Mouse (Mus musculus) neural tube, embryonic 12.5 days (tissue): Measurements from ENCODE around the gene Fbxw2. TPM values are rescaled to one million over a fixed set of nuclear protein-coding genes. Genes with fewer than 3 reads are reported as not detected.
"Not testable (repeated sequence)": the region's sequence is repeated elsewhere in the genome, so short reads cannot be mapped to it uniquely, and the experiment has no call there.

Source experiments
- ATAC-seq: fragments of 200-750 bp; cut with Nextera tagmentation; 2 replicates; pipeline ENCODE4 v1.8.0; 2017; ENCODE audit warnings: low read depth, mild to moderate bottlenecking, moderate TSS enrichment, moderate library complexity; ENCODE audit not compliant: low FRiP score
- H3K27ac ChIP-seq: fragments of 300-500 bp; sonication (generic); 2 replicates; pipeline ENCODE4 v1.5.1; 2016
- H3K27me3 ChIP-seq: fragments of 300-500 bp; sonication (generic); replicated peaks from 2 replicates; pipeline ENCODE4 v1.6.1; 2016; ENCODE audit warnings: mild to moderate bottlenecking
- H3K36me3 ChIP-seq: fragments of 300-500 bp; sonication (generic); 2 replicates; pipeline ENCODE4 v1.6.1; 2016; ENCODE audit warnings: mild to moderate bottlenecking
- H3K4me1 ChIP-seq: fragments of 300-500 bp; sonication (generic); 2 replicates; pipeline ENCODE4 v1.6.1; 2016
- H3K4me2 ChIP-seq: fragments of 300-500 bp; sonication (generic); replicated peaks from 2 replicates; pipeline ENCODE4 v1.6.1; 2016; ENCODE audit warnings: mild to moderate bottlenecking
- H3K4me3 ChIP-seq: fragments of 300-500 bp; sonication (generic); 2 replicates; pipeline ENCODE4 v1.5.1; 2016
- H3K9ac ChIP-seq: fragments of 300-500 bp; sonication (generic); 2 replicates; pipeline ENCODE4 v1.6.1; 2016; ENCODE audit warnings: mild to moderate bottlenecking
- H3K9me3 ChIP-seq: fragments of 300-500 bp; sonication (generic); 2 replicates; pipeline ENCODE4 v1.6.1; 2016; ENCODE audit warnings: mild to moderate bottlenecking
- WGBS: fragments of 180-500 bp; shearing (Covaris S2); methylation state at CpG from one replicate; pipeline ENCODE4 v1.1.7; 2016; 5-methylcytosine and 5-hydroxymethylcytosine counted together
- polyA plus RNA-seq: library from polyadenylated mRNA; unstranded; fragments of >200 nt; fragmentation: Nextera tagmentation; extraction: Ambion mirVana; gene quantifications from 2 replicates; pipeline ENCODE4 v1.2.1, GENCODE M21; 2016

Gene Fbxw2
- polyA plus RNA-seq, result 72.1 and 79.0 TPM in 2 replicates

GRCm38 (mm10) chr2:34825827-34826459, at the start of gene Fbxw2:
Gene Fbxw2 (minus strand): TSS chr2:34826311.
- under 1% methylated on average over 55 of the region's 57 CpGs for WGBS
- Histone ChIP-seq H3K4me2 (peak within 1 kb of the TSS; percentile 80), H3K4me1 (peaks cover 19% of the 10 kb centered on the region), H3K9me3 (0 out of 2 replicates have a peak, but pooled peaks cover 5% of the 10 kb centered on the region), H3K27ac (peak within 1 kb of the TSS; percentile 67; the same call in 1 of the 2 replicates), H3K4me3 (peak within 1 kb of the TSS; percentile 97), H3K27me3 (no peaks in the 10 kb centered on the region), H3K36me3 (peaks cover 13% of the 10 kb centered on the region), H3K9ac (peak within 1 kb of the TSS; percentile 96)
- peak; percentile 95 for ATAC-seq

GRCm38 (mm10) chr2:34874816-34875345, 48.8 kb upstream of the Fbxw2 start, which contains the start of gene Psmd5:
Gene Psmd5 (minus strand): TSS chr2:34874968.
- Histone ChIP-seq H3K36me3 (no peaks in the 10 kb centered on the region), H3K9me3 (no peaks in the 10 kb centered on the region), H3K27me3 (peaks cover 21% of the 10 kb centered on the region), H3K4me1 (peaks cover 10% of the 10 kb centered on the region), H3K4me2 (peak within 1 kb of the TSS; percentile 32), H3K27ac (no peak within 1 kb of the TSS), H3K9ac (0 out of 2 replicates have a peak within 1 kb of the TSS, but pooled peaks have one; percentile 5), H3K4me3 (no peak within 1 kb of the TSS)
- ATAC-seq, result no peak
- 16% methylated on average over 8 of the region's 8 CpGs for WGBS

- H3K4me2 ChIP-seq, result peak within 1 kb of the TSS; percentile 32
- H3K27ac ChIP-seq, result no peak within 1 kb of the TSS
- peaks cover 16% of the 10 kb centered on the region for H3K4me1 ChIP-seq
- H3K9me3 ChIP-seq, result no peaks in the 10 kb centered on the region
- 3% methylated on average over 14 of the region's 14 CpGs for WGBS
- no peak within 1 kb of the TSS for H3K4me3 ChIP-seq
- H3K9ac ChIP-seq, result 0 out of 2 replicates have a peak within 1 kb of the TSS, but pooled peaks have one; percentile 5
- ATAC-seq, result no peak
- H3K27me3 ChIP-seq, result peaks cover 21% of the 10 kb centered on the region
- H3K36me3 ChIP-seq, result no peaks in the 10 kb centered on the region
Measured at GRCm38 (mm10) chr2:34874271-34874670, 48.2 kb upstream of the Fbxw2 start, which contains the start of gene Cutal. Gene Cutal (plus strand): TSS chr2:34874396.

GRCm38 (mm10) chr2:34870520-34871474, 44.7 kb upstream of the Fbxw2 start:
- H3K4me3 ChIP-seq, result peak overlapping the region; percentile 87
- peaks cover 19% of the 10 kb centered on the region for H3K27me3 ChIP-seq
- H3K9ac ChIP-seq, result peak overlapping the region; percentile 89
- H3K36me3 ChIP-seq, result peaks cover 1% of the 10 kb centered on the region
- WGBS, result under 1% methylated on average over 67 of the region's 67 CpGs
- ATAC-seq, result peak; percentile 98
- peak overlapping the region; percentile 84; the same call in 1 of the 2 replicates for H3K27ac ChIP-seq
- H3K4me2 ChIP-seq, result peak overlapping the region; percentile 64
- peaks cover 26% of the 10 kb centered on the region for H3K4me1 ChIP-seq
- no peaks in the 10 kb centered on the region for H3K9me3 ChIP-seq

- ATAC-seq, result no peak
- H3K27ac ChIP-seq, result no peak overlapping the region
- H3K36me3 ChIP-seq, result peaks cover 12% of the 10 kb centered on the region
- H3K9ac ChIP-seq, result peak overlapping the region; percentile 33
- 42% methylated on average over 5 of the region's 5 CpGs for WGBS
- H3K4me3 ChIP-seq, result peak overlapping the region; percentile 27
- peak overlapping the region; percentile 64 for H3K4me2 ChIP-seq
- peaks cover 17% of the 10 kb centered on the region for H3K27me3 ChIP-seq
- H3K4me1 ChIP-seq, result peaks cover 26% of the 10 kb centered on the region
- H3K9me3 ChIP-seq, result no peaks in the 10 kb centered on the region
Measured at GRCm38 (mm10) chr2:34869680-34870079, 43.6 kb upstream of the Fbxw2 start.

- 94% methylated on average over 8 of the region's 8 CpGs for WGBS
- Histone ChIP-seq H3K9ac (no peak overlapping the region), H3K27me3 (no peaks in the 10 kb centered on the region), H3K4me3 (no peak overlapping the region), H3K27ac (no peak overlapping the region), H3K4me1 (no peaks in the 10 kb centered on the region), H3K4me2 (no peak overlapping the region), H3K36me3 (peaks cover 82% of the 10 kb centered on the region), H3K9me3 (no peaks in the 10 kb centered on the region)
- ATAC-seq, result no peak
Measured at GRCm38 (mm10) chr2:34857728-34858127, 31.6 kb upstream of the Fbxw2 start.

- ATAC-seq, result no peak
- H3K27ac ChIP-seq, result no peak overlapping the region
- H3K4me2 ChIP-seq, result no peak overlapping the region
- WGBS, result 92% methylated on average over 4 of the region's 4 CpGs
- no peak overlapping the region for H3K4me3 ChIP-seq
- no peaks in the 10 kb centered on the region for H3K27me3 ChIP-seq
- peaks cover 90% of the 10 kb centered on the region for H3K36me3 ChIP-seq
- no peaks in the 10 kb centered on the region for H3K4me1 ChIP-seq
- H3K9ac ChIP-seq, result no peak overlapping the region
- H3K9me3 ChIP-seq, result no peaks in the 10 kb centered on the region
Measured at GRCm38 (mm10) chr2:34855265-34855664, 29.2 kb upstream of the Fbxw2 start.

- ATAC-seq, result no peak
- Histone ChIP-seq H3K9me3 (no peaks in the 10 kb centered on the region), H3K4me2 (no peak overlapping the region), H3K4me3 (no peak overlapping the region), H3K36me3 (peaks cover 30% of the 10 kb centered on the region), H3K27ac (no peak overlapping the region), H3K9ac (no peak overlapping the region), H3K4me1 (no peaks in the 10 kb centered on the region), H3K27me3 (no peaks in the 10 kb centered on the region)
- WGBS, result 92% methylated on average over 1 of the region's 1 CpGs
Measured at GRCm38 (mm10) chr2:34847702-34848101, 21.6 kb upstream of the Fbxw2 start.

GRCm38 (mm10) chr2:34843211-34843939, 17.3 kb upstream of the Fbxw2 start:
- no peaks in the 10 kb centered on the region for H3K27me3 ChIP-seq
- no peak overlapping the region for H3K9ac ChIP-seq
- H3K4me3 ChIP-seq, result no peak overlapping the region
- no peaks in the 10 kb centered on the region for H3K4me1 ChIP-seq
- no peak for ATAC-seq
- H3K9me3 ChIP-seq, result no peaks in the 10 kb centered on the region
- WGBS, result 81% methylated on average over 11 of the region's 11 CpGs
- no peak overlapping the region for H3K27ac ChIP-seq
- no peak overlapping the region for H3K4me2 ChIP-seq
- no peaks in the 10 kb centered on the region for H3K36me3 ChIP-seq

- Histone ChIP-seq H3K27me3 (no peaks in the 10 kb centered on the region), H3K36me3 (no peaks in the 10 kb centered on the region), H3K9me3 (no peaks in the 10 kb centered on the region), H3K9ac (no peak overlapping the region), H3K27ac (no peak overlapping the region), H3K4me1 (no peaks in the 10 kb centered on the region), H3K4me2 (no peak overlapping the region), H3K4me3 (no peak overlapping the region)
- ATAC-seq, result no peak
- 95% methylated on average over 8 of the region's 8 CpGs for WGBS
Measured at GRCm38 (mm10) chr2:34841706-34842105, 15.6 kb upstream of the Fbxw2 start.

- WGBS, result 82% methylated on average over 5 of the region's 5 CpGs
- H3K9me3 ChIP-seq, H3K4me1 ChIP-seq, H3K4me2 ChIP-seq, H3K9ac ChIP-seq, H3K4me3 ChIP-seq, ATAC-seq, H3K36me3 ChIP-seq, H3K27me3 ChIP-seq, H3K27ac ChIP-seq: not testable (repeated sequence)
Measured at GRCm38 (mm10) chr2:34840143-34840542, 14.0 kb upstream of the Fbxw2 start.
